Mouse (Mus musculus) heart, postnatal 0 days (tissue): ENCODE measurements around the gene Tkfc. TPM values are rescaled to one million over a fixed set of nuclear protein-coding genes. Genes with fewer than 3 reads are reported as not detected.
"Not testable (repeated sequence)": the region's sequence is repeated elsewhere in the genome, so short reads cannot be mapped to it uniquely, and the experiment has no call there.

Experiments used
- ATAC-seq: fragments of 200-750 bp; cut with Nextera tagmentation; 2 replicates; pipeline ENCODE4 v1.8.0; 2017; ENCODE audit warnings: low read depth, moderate number of reproducible peaks, moderate library complexity; ENCODE audit not compliant: insufficient read depth
- DNase-seq: peaks from one replicate; pipeline ENCODE4 v3.0.0-alpha.2; 2016; ENCODE audit warnings: low spot score
- H3K27ac ChIP-seq: fragments of 300-500 bp; sonication (generic); 2 replicates; pipeline ENCODE4 v1.5.1; 2014; ENCODE audit warnings: low read depth, mild to moderate bottlenecking
- H3K27me3 ChIP-seq: fragments of 300-500 bp; sonication (generic); 2 replicates; pipeline ENCODE4 v1.6.1; 2014; ENCODE audit warnings: low read length, mixed read lengths; ENCODE audit not compliant: control insufficient read depth, insufficient read depth
- H3K36me3 ChIP-seq: fragments of 300-500 bp; sonication (generic); replicated peaks from 2 replicates; pipeline ENCODE4 v1.6.1; 2014; ENCODE audit warnings: low read length, mixed read lengths; ENCODE audit not compliant: control insufficient read depth, insufficient read depth
- H3K4me1 ChIP-seq: fragments of 300-500 bp; sonication (generic); 2 replicates; pipeline ENCODE4 v1.6.1; 2014; ENCODE audit warnings: antibody characterized with exemption; ENCODE audit not compliant: control insufficient read depth, insufficient read depth
- H3K4me2 ChIP-seq: fragments of 300-500 bp; sonication (generic); 2 replicates; pipeline ENCODE4 v1.6.1; 2014; ENCODE audit warnings: low read depth, mild to moderate bottlenecking, low read length, moderate library complexity
- H3K4me3 ChIP-seq: fragments of 300-500 bp; sonication (generic); 2 replicates; pipeline ENCODE4 v1.5.1; 2014; ENCODE audit warnings: low read depth, low read length
- H3K9ac ChIP-seq: fragments of 300-500 bp; sonication (generic); replicated peaks from 2 replicates; pipeline ENCODE4 v1.6.1; 2014; ENCODE audit warnings: low read depth, low read length, mixed read lengths
- H3K9me3 ChIP-seq: fragments of 300-500 bp; sonication (generic); replicated peaks from 2 replicates; pipeline ENCODE4 v1.6.1; 2016; ENCODE audit warnings: low read length; ENCODE audit not compliant: control insufficient read depth
- CTCF ChIP-seq: IDR thresholded peaks from 2 replicates; pipeline ENCODE4 v1.5.1; 2016; ENCODE audit warnings: antibody characterized with exemption, control low read depth, low read depth
- EP300 ChIP-seq: IDR thresholded peaks from 2 replicates; pipeline ENCODE4 v1.6.1; 2016; ENCODE audit warnings: antibody characterized with exemption, low read depth
- WGBS: fragments of 180-500 bp; shearing (Covaris S2); extraction: QIAGEN DNeasy Blood & Tissue Kit; methylation state at CpG from one replicate; pipeline ENCODE4 v1.1.7; 2014; 5-methylcytosine and 5-hydroxymethylcytosine counted together
- polyA plus RNA-seq: library from polyadenylated mRNA; unstranded; fragments of >200 nt; fragmentation: Nextera tagmentation; extraction: Ambion mirVana; gene quantifications from 2 replicates; pipeline ENCODE4 v1.2.1, GENCODE M21; 2015
- total RNA-seq: library from RNA; depleted of rRNA; stranded (reverse); fragments of >200 nt; gene quantifications from 2 replicates; pipeline ENCODE4 v1.2.3, GENCODE M21; 2014; ENCODE audit warnings: low replicate concordance

Tkfc gene
- total and polyA plus RNA-seq, 2 experiments from 2014 or later: 2.7 to 5.9 TPM

DNA sequence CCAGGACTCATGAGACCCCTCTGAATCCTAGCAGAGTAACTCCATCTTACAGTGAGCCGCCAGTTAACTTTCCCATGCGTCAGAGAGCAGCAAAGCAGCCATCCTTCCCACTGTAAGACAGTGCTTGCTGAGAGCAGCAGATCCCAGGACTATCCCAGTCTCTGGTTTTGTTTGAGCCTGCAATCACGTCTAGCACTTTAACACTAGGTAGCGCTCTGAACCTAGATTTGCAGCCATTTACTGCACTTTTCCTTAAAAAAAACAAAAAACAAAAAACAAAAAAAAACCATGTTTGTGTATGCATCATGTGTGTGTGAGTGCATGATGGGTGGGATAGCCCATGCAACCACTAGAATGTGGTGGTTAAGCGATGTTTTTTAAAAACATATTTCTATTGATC, 45.3 kb downstream of the Tkfc start:
- H3K36me3 ChIP-seq: no peaks in the 10 kb centered on the region
- peaks cover 15% of the 10 kb centered on the region; the same call in 1 of the 2 replicates for H3K4me1 ChIP-seq
- ATAC-seq (no peak), DNase-seq (peak; percentile 37)
- H3K4me3 ChIP-seq: no peak overlapping the region
- H3K9ac ChIP-seq: no peak overlapping the region
- no peaks in the 10 kb centered on the region for H3K9me3 ChIP-seq
- WGBS: 40% methylated on average over 5 of the region's 5 CpGs
- TF ChIP-seq CTCF (peak; percentile 47), EP300 (no peak)
- H3K4me2 ChIP-seq: no peak overlapping the region
- H3K27ac ChIP-seq: no peak overlapping the region
- no peaks in the 10 kb centered on the region for H3K27me3 ChIP-seq

DNA sequence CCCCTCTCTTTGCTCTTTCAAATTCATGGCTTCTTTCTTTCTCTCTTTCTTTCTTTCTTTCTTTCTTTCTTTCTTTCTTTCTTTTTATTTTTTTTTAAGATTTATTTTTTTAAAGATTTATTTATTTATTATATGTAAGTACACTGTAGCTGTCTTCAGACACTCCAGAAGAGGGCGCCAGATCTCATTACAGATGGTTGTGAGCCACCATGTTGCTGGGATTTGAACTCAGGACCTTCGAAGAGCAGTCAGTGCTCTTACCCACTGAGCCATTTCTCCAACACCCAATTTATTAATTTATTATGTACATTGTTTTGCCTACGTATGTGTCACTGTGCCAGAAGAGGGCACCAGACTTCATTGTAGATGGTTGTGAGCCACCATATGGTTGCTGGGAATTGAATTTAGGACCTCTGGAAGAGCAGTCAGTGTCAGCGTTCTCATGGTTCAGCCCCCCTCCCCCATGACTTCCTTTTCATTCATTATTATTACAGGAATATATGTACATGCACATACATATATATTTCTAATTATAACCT, 47.5 kb downstream of the Tkfc start:
- H3K27me3 ChIP-seq, H3K36me3 ChIP-seq, DNase-seq, H3K9ac ChIP-seq, ATAC-seq, H3K9me3 ChIP-seq, H3K27ac ChIP-seq, H3K4me3 ChIP-seq, H3K4me2 ChIP-seq: not testable (repeated sequence)
- 76% methylated on average over 4 of the region's 4 CpGs for WGBS
- peaks cover 18% of the 10 kb centered on the region; the same call in 1 of the 2 replicates for H3K4me1 ChIP-seq

DNA sequence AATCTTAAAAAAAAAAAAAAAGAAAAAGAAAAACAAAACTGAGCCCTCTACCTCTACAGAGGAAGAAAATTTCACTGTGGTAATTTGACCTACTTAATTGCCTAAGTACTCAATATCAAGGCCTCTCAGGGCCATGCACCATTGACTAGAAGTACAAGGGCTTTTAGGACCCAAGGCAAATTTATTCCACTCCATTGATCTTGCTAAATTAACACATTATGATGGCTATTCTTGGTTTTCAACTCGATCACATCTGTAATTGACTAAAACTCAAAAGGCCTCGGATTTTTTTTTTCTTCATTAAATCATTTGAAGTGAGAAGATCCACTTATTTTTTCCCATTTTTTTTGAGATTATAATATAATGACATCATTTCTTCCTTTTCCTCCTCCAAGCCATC, 48.0 kb downstream of the Tkfc start:
- H3K9me3 ChIP-seq: no peaks in the 10 kb centered on the region

DNA sequence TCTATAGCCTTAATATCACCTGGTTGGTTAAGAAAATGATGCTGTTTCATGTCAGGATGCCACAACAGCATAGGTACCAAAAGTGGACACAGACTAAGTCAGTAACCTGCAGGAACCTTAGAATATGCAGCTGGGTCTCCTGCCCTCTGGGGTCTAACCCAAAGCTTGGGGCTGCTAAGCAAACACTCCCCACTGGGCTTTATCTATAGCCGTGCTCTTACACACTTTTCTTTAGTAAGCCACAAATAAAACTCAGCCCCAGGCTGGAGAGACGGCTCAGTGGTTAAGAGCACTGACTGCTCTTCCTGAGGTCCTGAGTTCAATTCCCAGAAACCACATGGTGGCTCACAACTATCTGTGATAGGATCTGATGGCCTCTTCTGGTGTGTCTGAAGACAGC, 48.5 kb downstream of the Tkfc start:
- no peak for DNase-seq
- TF ChIP-seq EP300 (no peak), CTCF (no peak)
- 64% methylated on average over 2 of the region's 2 CpGs for WGBS
- ATAC-seq: no peak
- H3K4me1 ChIP-seq: peaks cover 17% of the 10 kb centered on the region; the same call in 1 of the 2 replicates
- H3K27me3 ChIP-seq: no peaks in the 10 kb centered on the region
- H3K36me3 ChIP-seq: peaks cover under 1% of the 10 kb centered on the region; the same call in 1 of the 2 replicates
- H3K4me2 ChIP-seq: no peak overlapping the region
- no peak overlapping the region for H3K9ac ChIP-seq
- no peaks in the 10 kb centered on the region for H3K9me3 ChIP-seq
- no peak overlapping the region for H3K27ac ChIP-seq
- H3K4me3 ChIP-seq: no peak overlapping the region

More for the DNA sequence above, 48.0 kb downstream of the Tkfc start:
- TF ChIP-seq CTCF (no peak), EP300 (no peak)
- no peaks in the 10 kb centered on the region for H3K27me3 ChIP-seq
- peaks cover 18% of the 10 kb centered on the region; the same call in 1 of the 2 replicates for H3K4me1 ChIP-seq
- no peak overlapping the region for H3K9ac ChIP-seq
- H3K4me2 ChIP-seq: no peak overlapping the region
- ATAC-seq (no peak), DNase-seq (no peak)
- WGBS: 75% methylated on average over 2 of the region's 2 CpGs
- H3K36me3 ChIP-seq: no peaks in the 10 kb centered on the region
- H3K4me3 ChIP-seq: no peak overlapping the region
- H3K27ac ChIP-seq: no peak overlapping the region

DNA sequence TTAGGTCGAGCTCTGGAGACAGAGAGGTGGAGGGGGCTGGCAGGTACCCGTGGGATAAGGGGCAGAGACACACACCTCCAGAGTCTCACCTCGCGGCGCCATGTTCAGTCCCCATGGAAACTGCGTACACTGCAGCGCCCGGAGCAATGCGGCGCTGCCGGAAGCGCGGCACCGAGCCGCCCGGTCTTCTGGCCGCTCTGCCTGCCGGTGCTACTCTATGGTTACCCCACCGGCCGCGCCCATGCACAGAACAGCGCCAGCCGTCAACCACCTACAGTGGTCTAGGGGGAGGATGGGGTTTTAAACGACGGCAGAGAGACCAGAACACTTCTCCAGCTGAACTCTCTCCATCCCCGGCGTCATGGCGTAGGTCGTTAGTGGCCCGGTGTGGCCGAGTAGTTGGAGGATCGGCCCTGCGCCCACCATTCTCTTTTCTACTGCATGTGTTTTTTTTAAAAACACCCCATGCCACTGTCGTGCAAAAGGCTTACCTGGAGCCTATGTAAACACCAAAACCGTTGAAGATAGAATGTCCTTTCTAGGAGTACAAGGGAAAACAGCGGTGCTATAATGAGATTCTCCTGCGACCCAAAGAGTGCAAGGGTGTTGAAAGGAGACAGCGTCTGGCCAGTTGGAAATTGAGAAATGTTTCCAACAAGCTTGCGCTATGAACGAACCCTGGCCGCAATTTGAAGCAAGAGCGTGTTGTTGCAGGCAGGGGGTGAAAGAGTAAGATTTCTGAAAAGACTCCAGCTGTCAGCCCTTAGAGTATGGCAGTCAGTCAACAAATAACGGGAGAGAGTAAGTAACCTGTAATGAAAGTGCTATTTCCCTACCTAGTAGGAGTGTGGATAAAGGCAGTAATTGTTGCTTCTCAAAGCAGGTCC, 49.6 kb downstream of the Tkfc start, which contains the start of gene Tmem216:
Tmem216 (minus strand) TSS at position 615 of the 887 bp plus-strand sequence.
- under 1% methylated on average over 43 of the region's 43 CpGs for WGBS
- peak; percentile 99 for ATAC-seq
- Histone ChIP-seq H3K9ac (peak within 1 kb of the TSS; percentile 60), H3K4me3 (peak within 1 kb of the TSS; percentile 61), H3K4me1 (0 out of 2 replicates have a peak, but pooled peaks cover 9% of the 10 kb centered on the region), H3K36me3 (peaks cover 11% of the 10 kb centered on the region), H3K4me2 (peak within 1 kb of the TSS; percentile 67), H3K9me3 (no peaks in the 10 kb centered on the region), H3K27ac (peak within 1 kb of the TSS; percentile 74), H3K27me3 (no peaks in the 10 kb centered on the region)
- DNase-seq: peak; percentile 69
- no peak for TF ChIP-seq CTCF
